Mouse (Mus musculus): ENCODE results near the gene Aars2. TPM values are rescaled to one million over a fixed set of nuclear protein-coding genes. Genes with fewer than 3 reads are reported as not detected.
A peak's percentile ranks its signal among the peaks of the same experiment; 100 is the strongest.

Aars2 gene
- polyA plus RNA-seq, 1 experiment from 2014 or later: 22.8 TPM

- no peak within 1 kb of the TSS for H3K27ac ChIP-seq
- peaks cover 50% of the 10 kb centered on the region for H3K27me3 ChIP-seq
- peak; percentile 80 for ATAC-seq (ENCODE audit: low FRiP score)
- H3K4me3 ChIP-seq (replicated peaks): peak within 1 kb of the TSS; percentile 62
- H3K36me3 ChIP-seq (replicated peaks): no peaks in the 10 kb centered on the region
- peak within 1 kb of the TSS; percentile 76 for H3K9ac ChIP-seq
- peaks cover 36% of the 10 kb centered on the region for H3K4me1 ChIP-seq
- peak within 1 kb of the TSS; percentile 95 for H3K4me2 ChIP-seq
- under 1% methylated on average over 45 of the region's 45 CpGs for WGBS
- no peaks in the 10 kb centered on the region for H3K9me3 ChIP-seq
Observed at GRCm38 (mm10) chr17:45555452-45556106, 48.9 kb downstream of the Aars2 start, which contains the start of gene Nfkbie. Gene Nfkbie, plus strand, starts transcription at chr17:45555703.

- ATAC-seq (ENCODE audit: low FRiP score): no peak
- H3K4me1 ChIP-seq: peaks cover 33% of the 10 kb centered on the region
- H3K9me3 ChIP-seq: no peaks in the 10 kb centered on the region
- peaks cover 45% of the 10 kb centered on the region for H3K27me3 ChIP-seq
- H3K9ac ChIP-seq: peak overlapping the region; percentile 76
- H3K4me2 ChIP-seq: peak overlapping the region; percentile 95
- H3K4me3 ChIP-seq (replicated peaks): peak overlapping the region; percentile 62
- H3K36me3 ChIP-seq (replicated peaks): no peaks in the 10 kb centered on the region
- 4% methylated on average over 14 of the region's 14 CpGs for WGBS
- H3K27ac ChIP-seq: no peak overlapping the region
Observed at GRCm38 (mm10) chr17:45556107-45556489, 49.5 kb downstream of the Aars2 start.

GRCm38 (mm10) chr17:45556514-45557245, 50.0 kb downstream of the Aars2 start:
- no peak for ATAC-seq (ENCODE audit: low FRiP score)

GRCm38 (mm10) chr17:45557246-45557824, 50.7 kb downstream of the Aars2 start:
- Histone ChIP-seq H3K4me1 (peaks cover 22% of the 10 kb centered on the region), H3K9me3 (no peaks in the 10 kb centered on the region), H3K9ac (peak overlapping the region; percentile 7; the same call in 1 of the 2 replicates), H3K36me3 (replicated peaks) (no peaks in the 10 kb centered on the region), H3K4me3 (replicated peaks) (no peak overlapping the region), H3K27ac (no peak overlapping the region), H3K27me3 (peaks cover 42% of the 10 kb centered on the region), H3K4me2 (no peak overlapping the region)
- 71% methylated on average over 5 of the region's 7 CpGs for WGBS
- ATAC-seq (ENCODE audit: low FRiP score): no peak

More at GRCm38 (mm10) chr17:45556514-45557245, 50.0 kb downstream of the Aars2 start:
- no peaks in the 10 kb centered on the region for H3K9me3 ChIP-seq
- 76% methylated on average over 3 of the region's 3 CpGs for WGBS
- H3K4me1 ChIP-seq: peaks cover 27% of the 10 kb centered on the region
- H3K27ac ChIP-seq: no peak overlapping the region
- peak overlapping the region; percentile 7; the same call in 1 of the 2 replicates for H3K9ac ChIP-seq
- H3K36me3 ChIP-seq (replicated peaks): no peaks in the 10 kb centered on the region
- H3K27me3 ChIP-seq: peaks cover 42% of the 10 kb centered on the region
- H3K4me2 ChIP-seq: peak overlapping the region; percentile 95
- H3K4me3 ChIP-seq (replicated peaks): peak overlapping the region; percentile 62

- peaks cover 22% of the 10 kb centered on the region for H3K4me1 ChIP-seq
- no peak overlapping the region for H3K4me3 ChIP-seq (replicated peaks)
- peaks cover 36% of the 10 kb centered on the region for H3K27me3 ChIP-seq
- ATAC-seq (ENCODE audit: low FRiP score): no peak
- WGBS: 75% methylated on average over 16 of the region's 16 CpGs
- H3K4me2 ChIP-seq: no peak overlapping the region
- no peaks in the 10 kb centered on the region for H3K36me3 ChIP-seq (replicated peaks)
- H3K27ac ChIP-seq: no peak overlapping the region
- no peaks in the 10 kb centered on the region for H3K9me3 ChIP-seq
- H3K9ac ChIP-seq: peak overlapping the region; percentile 21; the same call in 1 of the 2 replicates
Observed at GRCm38 (mm10) chr17:45557998-45558862, 51.6 kb downstream of the Aars2 start.

- no peak overlapping the region for H3K4me2 ChIP-seq
- no peaks in the 10 kb centered on the region for H3K36me3 ChIP-seq (replicated peaks)
- no peak overlapping the region for H3K27ac ChIP-seq
- ATAC-seq (ENCODE audit: low FRiP score): no peak
- H3K9me3 ChIP-seq: no peaks in the 10 kb centered on the region
- peaks cover 27% of the 10 kb centered on the region for H3K4me1 ChIP-seq
- H3K27me3 ChIP-seq: peaks cover 24% of the 10 kb centered on the region
- H3K4me3 ChIP-seq (replicated peaks): no peak overlapping the region
- no peak overlapping the region for H3K9ac ChIP-seq
- 91% methylated on average over 15 of the region's 15 CpGs for WGBS
Observed at GRCm38 (mm10) chr17:45559732-45560525, 53.3 kb downstream of the Aars2 start.

GRCm38 (mm10) chr17:45563216-45563615, 56.6 kb downstream of the Aars2 start:
- peaks cover 27% of the 10 kb centered on the region for H3K4me1 ChIP-seq
- 81% methylated on average over 12 of the region's 12 CpGs for WGBS
- H3K4me2 ChIP-seq: no peak overlapping the region
- ATAC-seq (ENCODE audit: low FRiP score): no peak
- peaks cover 29% of the 10 kb centered on the region for H3K36me3 ChIP-seq (replicated peaks)
- H3K9ac ChIP-seq: no peak overlapping the region
- peak overlapping the region; percentile 83; the same call in 1 of the 2 replicates for H3K4me3 ChIP-seq (replicated peaks)
- H3K27ac ChIP-seq: no peak overlapping the region
- peaks cover under 1% of the 10 kb centered on the region; the same call in 1 of the 2 replicates for H3K27me3 ChIP-seq
- H3K9me3 ChIP-seq: no peaks in the 10 kb centered on the region

- Histone ChIP-seq H3K36me3 (replicated peaks) (peaks cover 36% of the 10 kb centered on the region), H3K4me2 (peak within 1 kb of the TSS; percentile 74), H3K27me3 (no peaks in the 10 kb centered on the region; the same call in 1 of the 2 replicates), H3K4me3 (replicated peaks) (peak within 1 kb of the TSS; percentile 83), H3K9ac (peak within 1 kb of the TSS; percentile 95), H3K9me3 (no peaks in the 10 kb centered on the region), H3K27ac (peak within 1 kb of the TSS; percentile 92), H3K4me1 (peaks cover 34% of the 10 kb centered on the region)
- peak; percentile 90 for ATAC-seq (ENCODE audit: low FRiP score)
- 3% methylated on average over 49 of the region's 61 CpGs for WGBS
Observed at GRCm38 (mm10) chr17:45563655-45564530, 57.3 kb downstream of the Aars2 start, which contains the start of gene Slc35b2. Gene Slc35b2, plus strand, starts transcription at chr17:45563874.

- 13% methylated on average over 18 of the region's 18 CpGs for WGBS
- H3K36me3 ChIP-seq (replicated peaks): peaks cover 43% of the 10 kb centered on the region
- no peaks in the 10 kb centered on the region for H3K9me3 ChIP-seq
- peak overlapping the region; percentile 83 for H3K4me3 ChIP-seq (replicated peaks)
- peak overlapping the region; percentile 74 for H3K4me2 ChIP-seq
- no peaks in the 10 kb centered on the region for H3K27me3 ChIP-seq
- peak overlapping the region; percentile 95 for H3K9ac ChIP-seq
- ATAC-seq (ENCODE audit: low FRiP score): no peak; the same call in 1 of the 2 replicates
- peak overlapping the region; percentile 92 for H3K27ac ChIP-seq
- peaks cover 41% of the 10 kb centered on the region for H3K4me1 ChIP-seq
Observed at GRCm38 (mm10) chr17:45564531-45565084, 58.0 kb downstream of the Aars2 start.

- Histone ChIP-seq H3K9me3 (no peaks in the 10 kb centered on the region), H3K4me1 (peaks cover 44% of the 10 kb centered on the region), H3K36me3 (replicated peaks) (peaks cover 48% of the 10 kb centered on the region), H3K27ac (0 out of 2 replicates have a peak overlapping the region, but pooled peaks have one; percentile 92), H3K4me2 (peak overlapping the region; percentile 74), H3K27me3 (no peaks in the 10 kb centered on the region), H3K9ac (peak overlapping the region; percentile 95), H3K4me3 (replicated peaks) (peak overlapping the region; percentile 83)
- ATAC-seq (ENCODE audit: low FRiP score): no peak
- WGBS: 93% methylated on average over 11 of the region's 11 CpGs
Observed at GRCm38 (mm10) chr17:45565103-45565502, 58.5 kb downstream of the Aars2 start.
